Mouse (Mus musculus) myocyte (in vitro differentiated cells): ENCODE results near the gene Cuedc2. TPM values are rescaled to one million over a fixed set of nuclear protein-coding genes. Genes with fewer than 3 reads are reported as not detected.

Source experiments
- H3K27me3 ChIP-seq: one replicate; pipeline ENCODE4 v1.6.1; 2011; ENCODE audit not compliant: control insufficient read depth, insufficient read depth, insufficient read length
- H3K36me3 ChIP-seq: one replicate; pipeline ENCODE4 v1.6.1; 2011; ENCODE audit not compliant: control insufficient read depth, insufficient read depth
- H3K4me2 ChIP-seq: one replicate; pipeline ENCODE4 v1.6.1; 2011; ENCODE audit warnings: low read depth, control low read depth
- H3K4me3 ChIP-seq: one replicate; pipeline ENCODE4 v1.5.1; 2011; ENCODE audit warnings: mild to moderate bottlenecking, control low read depth, moderate library complexity
- H3K79me2 ChIP-seq: one replicate; pipeline ENCODE4 v1.6.1; 2011; ENCODE audit not compliant: control insufficient read depth, insufficient read depth
- H3ac ChIP-seq: one replicate; pipeline ENCODE4 v1.6.1; 2011; ENCODE audit not compliant: control insufficient read depth, insufficient read length
- CEBPB ChIP-seq: IDR thresholded peaks from 2 replicates; pipeline ENCODE4 v1.6.1; 2011; ENCODE audit warnings: mild to moderate bottlenecking, moderate library complexity; ENCODE audit not compliant: poor library complexity, insufficient read depth, severe bottlenecking
- E2F4 ChIP-seq: IDR thresholded peaks from one replicate; pipeline ENCODE4 v1.6.1; 2011; ENCODE audit warnings: mild to moderate bottlenecking, control low read depth, moderate library complexity; ENCODE audit not compliant: insufficient read depth
- MAX ChIP-seq: IDR thresholded peaks from one replicate; pipeline ENCODE4 v1.6.1; 2011; ENCODE audit warnings: low read depth, mild to moderate bottlenecking, control low read depth
- MYOD1 ChIP-seq, 3 experiments: IDR thresholded peaks; one replicate each; pipeline ENCODE4 v1.6.1; 2011; ENCODE audit warnings: control low read depth in 2 of 3, low read depth in 2 of 3, mild to moderate bottlenecking in 2 of 3, moderate library complexity in 1 of 3; ENCODE audit not compliant: insufficient read length in 2 of 3, control insufficient read depth in 1 of 3
- MYOG ChIP-seq, 3 experiments: IDR thresholded peaks; one replicate each; pipeline ENCODE4 v1.6.1; 2011; ENCODE audit warnings: control low read depth in 2 of 3, low read depth in 2 of 3, mild to moderate bottlenecking in 2 of 3; ENCODE audit not compliant: insufficient read length in 2 of 3, control insufficient read depth in 1 of 3, insufficient read depth in 1 of 3
- POLR2A ChIP-seq: IDR thresholded peaks from one replicate; pipeline ENCODE4 v1.6.1; 2011; ENCODE audit warnings: low read depth, mild to moderate bottlenecking, control low read depth, moderate library complexity; ENCODE audit not compliant: insufficient read length
- POLR2AphosphoS2 ChIP-seq: IDR thresholded peaks from one replicate; pipeline ENCODE4 v1.6.1; 2011; ENCODE audit warnings: low read depth, control low read depth; ENCODE audit not compliant: insufficient read length
- REST ChIP-seq: IDR thresholded peaks from one replicate; pipeline ENCODE4 v1.6.1; 2011; ENCODE audit warnings: mild to moderate bottlenecking, control low read depth, moderate library complexity; ENCODE audit not compliant: insufficient read depth, insufficient read length
- SRF ChIP-seq: IDR thresholded peaks from one replicate; pipeline ENCODE4 v1.6.1; 2011; ENCODE audit warnings: low read depth; ENCODE audit not compliant: control insufficient read depth, insufficient read length
- TCF12 ChIP-seq: IDR thresholded peaks from one replicate; pipeline ENCODE4 v1.6.1; 2011; ENCODE audit warnings: mild to moderate bottlenecking, control low read depth; ENCODE audit not compliant: poor library complexity, insufficient read depth, severe bottlenecking
- TCF3 ChIP-seq: IDR thresholded peaks from one replicate; pipeline ENCODE4 v1.6.1; 2011; ENCODE audit warnings: low read depth, control low read depth; ENCODE audit not compliant: insufficient read length
- USF1 ChIP-seq: IDR thresholded peaks from one replicate; pipeline ENCODE4 v1.6.1; 2011; ENCODE audit warnings: low read depth, mild to moderate bottlenecking, control low read depth, moderate library complexity
- polyA plus RNA-seq: library from polyadenylated mRNA; unstranded; fragments of >200 nt; fragmentation: generic; extraction: Trizol; gene quantifications from one replicate; pipeline ENCODE4 v1.2.1, GENCODE M21; 2012; ENCODE audit warnings: missing spikeins

The Cuedc2 gene
- polyA plus RNA-seq, 1 experiment: 165 TPM

GRCm38 (mm10) chr19:46328081-46329030 lies 10.1 kb downstream of the Cuedc2 start, which contains the start of gene Fbxl15:
TSS of gene Fbxl15 (plus strand) at chr19:46328184.
- H3K4me2 ChIP-seq: peak within 1 kb of the TSS; percentile 87
- no peaks in the 10 kb centered on the region for H3K36me3 ChIP-seq
- peak within 1 kb of the TSS; percentile 77 for H3K4me3 ChIP-seq
- H3K79me2 ChIP-seq: no peaks in the 10 kb centered on the region
- peak within 1 kb of the TSS; percentile 27 for H3ac ChIP-seq
- H3K27me3 ChIP-seq: peaks cover 14% of the 10 kb centered on the region
- TF ChIP-seq POLR2AphosphoS2: peak; percentile 73
- TF ChIP-seq MAX: no peak
- no peak for TF ChIP-seq REST
- no peak for TF ChIP-seq E2F4
- TF ChIP-seq MYOD1 (IDR thresholded peaks at IDR 0.05; ENCODE audit: control insufficient read depth in 1 of 3, insufficient read length in 2 of 3, low read depth in 2 of 3): peak in 2 of 3 experiments; percentile 37 to 75
- TF ChIP-seq TCF3: no peak
- no peak for TF ChIP-seq USF1
- no peak for TF ChIP-seq TCF12
- peak; percentile 81 for TF ChIP-seq POLR2A
- TF ChIP-seq SRF: no peak
- no peak for TF ChIP-seq CEBPB
- peak in 2 of 3 experiments; percentile 43 to 66 for TF ChIP-seq MYOG (IDR thresholded peaks at IDR 0.05; ENCODE audit: control insufficient read depth in 1 of 3, insufficient read depth in 1 of 3, insufficient read length in 2 of 3, low read depth in 2 of 3)

DNA sequence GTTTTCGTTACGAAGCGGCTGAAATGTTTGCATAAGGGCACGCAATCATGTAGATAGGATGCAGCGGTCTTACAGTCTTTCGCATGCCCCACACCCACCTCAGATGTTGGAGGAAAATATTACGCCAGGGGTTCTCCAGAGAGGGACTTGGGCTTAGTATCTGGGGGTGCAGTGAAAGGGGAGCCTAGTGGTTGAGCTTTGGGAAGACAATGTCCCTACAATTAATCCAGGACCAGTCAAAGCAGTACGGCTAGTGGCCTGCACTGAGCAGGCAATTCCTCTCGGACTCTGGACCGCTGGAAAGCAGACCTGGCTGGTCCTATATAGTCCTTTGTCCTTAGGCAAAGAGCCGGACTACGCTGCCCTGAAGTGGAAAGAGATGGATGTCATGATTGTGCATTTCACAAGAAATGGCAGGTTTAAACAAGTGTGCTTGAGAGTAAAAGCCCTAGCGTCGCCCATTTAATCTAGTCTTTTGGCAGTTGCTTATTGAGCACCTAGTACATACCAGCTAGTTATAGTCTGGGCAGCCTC lies 10.9 kb downstream of the Cuedc2 start:
- H3K36me3 ChIP-seq: no peaks in the 10 kb centered on the region
- H3K79me2 ChIP-seq: no peaks in the 10 kb centered on the region
- no peak for TF ChIP-seq TCF12
- no peak for TF ChIP-seq REST
- TF ChIP-seq CEBPB: no peak
- no peak for TF ChIP-seq MYOG (IDR thresholded peaks at IDR 0.05; ENCODE audit: control insufficient read depth in 1 of 3, insufficient read depth in 1 of 3, insufficient read length in 2 of 3, low read depth in 2 of 3)
- no peak for TF ChIP-seq POLR2AphosphoS2
- TF ChIP-seq MAX: no peak
- TF ChIP-seq MYOD1 (IDR thresholded peaks at IDR 0.05; ENCODE audit: control insufficient read depth in 1 of 3, insufficient read length in 2 of 3, low read depth in 2 of 3): no peak
- TF ChIP-seq POLR2A: no peak
- peaks cover 22% of the 10 kb centered on the region for H3K27me3 ChIP-seq
- H3K4me3 ChIP-seq: peak overlapping the region; percentile 77
- H3K4me2 ChIP-seq: peak overlapping the region; percentile 69
- H3ac ChIP-seq: peak overlapping the region; percentile 27

DNA sequence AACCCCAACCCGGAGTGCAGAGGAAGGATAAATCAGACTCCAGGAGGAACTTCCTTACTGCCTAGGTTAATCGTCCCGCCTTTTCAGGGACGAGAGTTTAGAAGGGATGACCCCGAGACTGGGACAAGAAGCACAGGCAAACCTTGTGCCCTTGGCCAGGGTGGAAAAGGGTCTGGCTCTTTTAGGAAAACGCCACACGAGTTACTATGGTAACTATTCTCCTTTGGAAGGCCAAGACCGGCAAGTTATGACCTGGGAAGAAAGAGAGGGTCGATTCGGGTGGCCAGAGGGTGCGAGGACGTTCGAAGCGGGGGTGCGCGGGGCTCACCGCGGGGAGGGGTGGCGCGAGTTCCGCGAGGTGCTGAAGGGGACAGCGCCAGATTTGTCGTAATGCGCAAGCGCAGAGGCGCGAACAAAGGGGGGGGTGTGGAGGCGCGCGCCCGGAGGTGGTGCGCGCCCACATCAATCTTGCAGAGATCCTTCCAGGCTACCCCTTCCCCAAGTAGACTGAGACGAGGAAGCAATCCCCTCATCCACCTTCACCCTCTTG lies 11.7 kb downstream of the Cuedc2 start, which contains the start of gene Psd:
TSS of gene Psd (minus strand) at position 401 of the 550 bp plus-strand sequence.
- Histone ChIP-seq H3K36me3 (no peaks in the 10 kb centered on the region), H3K27me3 (peaks cover 28% of the 10 kb centered on the region), H3K79me2 (no peaks in the 10 kb centered on the region), H3K4me3 (peak within 1 kb of the TSS; percentile 77), H3K4me2 (peak within 1 kb of the TSS; percentile 69), H3ac (peak within 1 kb of the TSS; percentile 27)
- TF ChIP-seq REST (peak; percentile 85), MAX (no peak)

GRCm38 (mm10) chr19:46326019-46326755 lies 12.3 kb downstream of the Cuedc2 start:
- Histone ChIP-seq H3ac (no peak overlapping the region), H3K4me2 (peak overlapping the region; percentile 69)

More at GRCm38 (mm10) chr19:46326019-46326755, 12.3 kb downstream of the Cuedc2 start:
- TF ChIP-seq POLR2AphosphoS2: no peak
- no peak for TF ChIP-seq REST
- TF ChIP-seq E2F4: no peak
- no peak for TF ChIP-seq MYOG (IDR thresholded peaks at IDR 0.05; ENCODE audit: control insufficient read depth in 1 of 3, insufficient read depth in 1 of 3, insufficient read length in 2 of 3, low read depth in 2 of 3)
- TF ChIP-seq POLR2A: no peak
- TF ChIP-seq MYOD1 (IDR thresholded peaks at IDR 0.05; ENCODE audit: control insufficient read depth in 1 of 3, insufficient read length in 2 of 3, low read depth in 2 of 3): no peak
- TF ChIP-seq TCF3: no peak
- peaks cover 28% of the 10 kb centered on the region for H3K27me3 ChIP-seq
- H3K79me2 ChIP-seq: no peaks in the 10 kb centered on the region
- H3K36me3 ChIP-seq: no peaks in the 10 kb centered on the region
- H3K4me3 ChIP-seq: no peak overlapping the region
